ENCODE assay signal across 9 mouse cellular contexts in genomic region chr10:105714844-105715243, GRCm38 (mm10).
A peak's percentile ranks its signal among the peaks of the same experiment; 100 is the strongest.
DNase-seq lines count a peak whose midpoint lies in the region; ATAC-seq lines count a peak whose summit lies in the region.
"Had no signal": no experiment of that assay in that cellular context is flagged by ENCODE, and none has a peak within 500 bp of the region (broad histone marks: within the 10 kb centered on the region; RNA-seq: fewer than 3 reads in every experiment).

No protein-coding gene starts in this region.

- no peaks in the 10 kb centered on the region for H3K27me3 ChIP-seq in neural tube, embryonic 11.5 days (ENCODE audit: control insufficient read depth, insufficient read depth, low read length)
- H3K27me3 ChIP-seq: heart, embryonic 15.5 days had no signal

- H3K36me3 ChIP-seq in neural tube, embryonic 11.5 days (ENCODE audit: control insufficient read depth, insufficient read depth, low read length) = no peaks in the 10 kb centered on the region
- H3K36me3 ChIP-seq: heart, embryonic 15.5 days had no signal

- H3K4me1 ChIP-seq in neural tube, embryonic 11.5 days (ENCODE audit: control insufficient read depth, insufficient read depth, low read length) = no peaks in the 10 kb centered on the region
- H3K4me1 ChIP-seq: heart, embryonic 15.5 days had no signal

- H3K9me3 ChIP-seq in neural tube, embryonic 11.5 days (ENCODE audit: control insufficient read depth, low read length) = no peaks in the 10 kb centered on the region
- H3K9me3 ChIP-seq: heart, embryonic 15.5 days had no signal

- 11% methylated on average over 6 of the region's 6 CpGs for WGBS in neural tube, embryonic 11.5 days

- DNase-seq in CD4-positive, CD25-positive, alpha-beta regulatory T cell, adult 2 months (ENCODE audit: low read depth, low spot score) = peak; percentile 23
- peak; percentile 7 for DNase-seq in kidney, postnatal 14 days
- DNase-seq in kidney, adult 8-10 months = no peak
- DNase-seq in WW6 (ENCODE audit: low read depth, low spot score) = peak; percentile 14
- peak; percentile 77 for DNase-seq in forelimb bud, embryonic 11.5 days (ENCODE audit: low read depth, low spot score)
- peak; percentile 52 for DNase-seq in neural tube, embryonic 11.5 days (ENCODE audit: low spot score)
- no peak for DNase-seq in urinary bladder, adult 18-20 months (ENCODE audit: low spot score in 2 of 2)

- no peak overlapping the region for H3K4me3 ChIP-seq in neural tube, embryonic 11.5 days (ENCODE audit: low read depth, low read length)
- H3K4me3 ChIP-seq: heart, embryonic 15.5 days had no signal

- H3K9ac ChIP-seq in neural tube, embryonic 11.5 days (ENCODE audit: low read length) = no peak overlapping the region
- H3K9ac ChIP-seq: heart, embryonic 15.5 days had no signal

- H3K4me2 ChIP-seq in neural tube, embryonic 11.5 days (ENCODE audit: low read depth) = no peak overlapping the region
- H3K4me2 ChIP-seq: heart, embryonic 15.5 days had no signal

- no peak for ATAC-seq in CD4-positive, CD25-positive, alpha-beta regulatory T cell, adult 4 months
- no peak for ATAC-seq in neural tube, embryonic 11.5 days (ENCODE audit: insufficient read depth, low FRiP score, low TSS enrichment)

- H3K27ac ChIP-seq in neural tube, embryonic 11.5 days (ENCODE audit: low read depth, low read length) = no peak overlapping the region
- H3K27ac ChIP-seq: heart, embryonic 15.5 days had no signal

Comparison
In these comparisons a context has a peak if more than half of its experiments do, and no peak if none do; other contexts are left out.
1. DNase-seq: peak in CD4-positive, CD25-positive, alpha-beta regulatory T cell, adult 2 months (single experiment), kidney, postnatal 14 days (single experiment), WW6 (single experiment), forelimb bud, embryonic 11.5 days (single experiment) and neural tube, embryonic 11.5 days (single experiment); none in kidney, adult 8-10 months (0 of 2) and urinary bladder, adult 18-20 months (0 of 2).